Mouse (Mus musculus) testis, adult 2 months (tissue): ENCODE results near the gene Stx5a. TPM values are rescaled to one million over a fixed set of nuclear protein-coding genes. Genes with fewer than 3 reads are reported as not detected.
A peak's percentile ranks its signal among the peaks of the same experiment; 100 is the strongest.
"Not testable (repeated sequence)": the region's sequence is repeated elsewhere in the genome, so short reads cannot be mapped to it uniquely, and the experiment has no call there.

Source experiments
- H3K27ac ChIP-seq: fragments of 200-500 bp; 2 replicates; pipeline ENCODE4 v1.5.1; 2012; ENCODE audit warnings: low read depth, low read length; ENCODE audit not compliant: control insufficient read depth, insufficient read depth
- H3K27me3 ChIP-seq: fragments of 200-500 bp; 2 replicates; pipeline ENCODE4 v1.6.1; 2012; ENCODE audit warnings: mild to moderate bottlenecking, low read length, moderate library complexity; ENCODE audit not compliant: control insufficient read depth, insufficient read depth
- H3K36me3 ChIP-seq: fragments of 200-500 bp; 2 replicates; pipeline ENCODE4 v1.6.1; 2012; ENCODE audit warnings: mild to moderate bottlenecking, low read length; ENCODE audit not compliant: control insufficient read depth, insufficient read depth
- H3K4me1 ChIP-seq: fragments of 200-500 bp; 2 replicates; pipeline ENCODE4 v1.6.1; 2012; ENCODE audit warnings: low read length; ENCODE audit not compliant: control insufficient read depth, insufficient read depth
- H3K4me3 ChIP-seq: fragments of 200-500 bp; 2 replicates; pipeline ENCODE4 v1.5.1; 2012; ENCODE audit warnings: low read depth, mild to moderate bottlenecking, low read length, moderate library complexity, mixed read lengths; ENCODE audit not compliant: control insufficient read depth
- CTCF ChIP-seq: fragments of 200-500 bp; IDR thresholded peaks from 2 replicates; pipeline ENCODE4 v1.5.1; 2012; ENCODE audit warnings: low read depth, mild to moderate bottlenecking, inconsistent platforms, low read length, moderate library complexity; ENCODE audit not compliant: control insufficient read depth, insufficient read depth, insufficient replicate concordance
- POLR2A ChIP-seq: fragments of 200-500 bp; IDR thresholded peaks from 2 replicates; pipeline ENCODE4 v1.6.1; 2012; ENCODE audit warnings: low read depth, mild to moderate bottlenecking, inconsistent platforms, low read length, moderate library complexity; ENCODE audit not compliant: control insufficient read depth
- polyA plus RNA-seq: library from polyadenylated mRNA; depleted of rRNA; stranded (reverse); fragments of >200 nt; gene quantifications from 2 replicates; pipeline ENCODE4 v1.2.3, GENCODE M21; 2012

The Stx5a gene
- polyA plus RNA-seq, 1 experiment: 61.5 TPM

- Histone ChIP-seq H3K4me1 (peaks cover 4% of the 10 kb centered on the region), H3K4me3 (no peak overlapping the region), H3K36me3 (no peaks in the 10 kb centered on the region), H3K27ac (no peak overlapping the region), H3K27me3 (no peaks in the 10 kb centered on the region)
- TF ChIP-seq POLR2A (no peak), CTCF (no peak)
These were observed 22.9 kb upstream of the Stx5a start for GRCm38 (mm10) chr19:8718357-8718756.

- H3K4me1 ChIP-seq, H3K27ac ChIP-seq, H3K4me3 ChIP-seq, H3K27me3 ChIP-seq, H3K36me3 ChIP-seq: not testable (repeated sequence)
These were observed 22.2 kb upstream of the Stx5a start for GRCm38 (mm10) chr19:8719037-8719436.

DNA sequence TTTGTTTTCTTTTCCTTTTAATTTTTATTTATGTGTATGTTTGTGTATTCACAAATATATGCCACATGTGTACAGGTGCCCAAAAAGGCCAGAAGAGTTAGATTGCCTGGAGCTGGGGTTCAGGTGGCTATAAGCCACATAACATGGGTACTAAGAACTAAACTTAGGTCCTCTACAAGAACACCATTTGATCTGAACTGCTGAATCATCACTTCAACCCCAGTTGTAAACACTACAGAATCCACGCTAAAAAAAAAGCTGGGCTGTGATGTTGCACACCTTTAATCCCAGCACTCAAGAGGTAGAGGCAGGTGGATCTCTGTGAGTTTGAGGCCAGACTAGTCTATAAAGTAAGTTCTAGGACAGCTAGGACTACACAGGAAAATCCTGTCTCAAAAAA, 19.8 kb upstream of the Stx5a start:
- TF ChIP-seq POLR2A: no peak
- no peak for TF ChIP-seq CTCF
- Histone ChIP-seq H3K4me3 (no peak overlapping the region), H3K27me3 (no peaks in the 10 kb centered on the region), H3K27ac (no peak overlapping the region), H3K4me1 (no peaks in the 10 kb centered on the region; the same call in 1 of the 2 replicates), H3K36me3 (peaks cover 1% of the 10 kb centered on the region)

DNA sequence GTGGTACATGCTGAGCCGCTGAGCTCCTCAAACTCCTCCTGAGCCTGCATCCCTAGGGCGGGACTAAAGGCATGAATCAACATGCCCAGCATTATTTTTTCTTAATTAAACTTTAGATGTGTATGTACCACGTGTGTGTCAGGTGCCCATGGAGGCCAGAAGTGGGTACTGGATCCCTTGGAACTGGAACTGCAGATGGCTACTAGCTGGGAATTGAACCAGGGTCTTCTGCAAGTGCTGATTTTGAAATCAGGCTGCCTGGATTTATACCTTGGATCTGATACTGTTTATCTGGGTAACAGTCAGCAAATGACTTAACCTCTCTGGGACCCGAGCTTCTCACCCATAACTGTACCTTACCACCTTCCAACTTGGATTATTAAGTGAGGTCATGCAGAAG, 19.2 kb upstream of the Stx5a start:
- no peak for TF ChIP-seq POLR2A
- no peak for TF ChIP-seq CTCF
- Histone ChIP-seq H3K4me1 (no peaks in the 10 kb centered on the region; the same call in 1 of the 2 replicates), H3K36me3 (peaks cover 1% of the 10 kb centered on the region), H3K27me3 (no peaks in the 10 kb centered on the region), H3K27ac (no peak overlapping the region), H3K4me3 (no peak overlapping the region)

DNA sequence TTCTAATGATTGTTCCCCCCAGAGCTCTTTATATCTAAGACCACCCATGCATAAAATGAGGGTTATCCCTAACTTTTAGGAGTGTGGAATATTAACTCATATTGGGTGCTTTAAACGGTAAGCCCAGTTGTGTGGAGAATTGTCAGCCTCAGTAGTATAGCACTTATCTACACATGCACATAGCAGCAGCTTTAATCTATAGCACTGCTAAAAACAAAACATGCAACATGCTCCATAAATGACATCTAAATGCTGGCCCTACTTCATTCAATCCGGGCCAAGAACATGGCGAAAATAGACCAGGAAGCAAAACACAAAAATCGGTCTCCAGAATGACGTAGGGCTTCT, 18.7 kb upstream of the Stx5a start:
- no peaks in the 10 kb centered on the region; the same call in 1 of the 2 replicates for H3K4me1 ChIP-seq
- no peak for TF ChIP-seq CTCF
- TF ChIP-seq POLR2A: no peak

DNA sequence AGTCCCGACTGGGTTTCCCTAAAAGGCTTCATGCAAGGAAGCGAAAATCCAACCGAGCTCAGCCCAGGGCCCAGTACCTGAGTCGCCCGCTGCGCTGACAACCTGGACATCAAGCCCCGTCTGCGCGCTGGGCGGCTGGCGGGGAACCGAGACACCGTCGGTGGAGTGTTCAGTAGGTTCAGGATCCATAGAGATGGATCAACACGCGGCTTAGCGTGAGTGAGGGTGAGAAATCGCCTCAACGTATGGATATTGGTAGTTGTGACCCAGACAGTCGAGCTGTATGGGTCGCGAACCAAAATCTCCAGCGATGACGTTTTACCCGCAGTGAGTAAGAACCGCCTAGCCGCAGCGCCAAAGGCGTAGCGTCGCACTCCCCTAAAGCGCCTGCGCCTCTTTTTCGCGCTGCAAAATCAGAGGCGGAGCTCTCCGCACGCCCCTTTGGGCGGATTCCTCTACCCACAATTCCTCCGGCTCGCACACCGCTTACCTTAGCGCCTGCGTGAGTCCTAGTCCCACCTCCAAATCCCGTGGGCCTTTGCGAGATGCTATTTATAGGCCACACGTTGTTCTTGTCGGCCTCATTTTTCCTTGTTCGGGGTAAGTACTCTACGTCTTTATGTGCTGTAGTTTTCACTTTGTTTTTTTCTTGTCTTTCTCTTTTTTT, 18.2 kb upstream of the Stx5a start, which contains the start of gene Slc3a2:
Slc3a2 (minus strand) TSS at position 463 of the 667 bp plus-strand sequence.
- Histone ChIP-seq H3K27ac (peak within 1 kb of the TSS; percentile 97), H3K36me3 (peaks cover 1% of the 10 kb centered on the region), H3K4me1 (no peaks in the 10 kb centered on the region; the same call in 1 of the 2 replicates), H3K4me3 (peak within 1 kb of the TSS; percentile 98), H3K27me3 (no peaks in the 10 kb centered on the region)
- TF ChIP-seq POLR2A: peak; percentile 96
- TF ChIP-seq CTCF: no peak

More for the DNA sequence above, 18.7 kb upstream of the Stx5a start:
- Histone ChIP-seq H3K27me3 (no peaks in the 10 kb centered on the region), H3K4me3 (peak overlapping the region; percentile 98), H3K36me3 (peaks cover 1% of the 10 kb centered on the region), H3K27ac (peak overlapping the region; percentile 97)

DNA sequence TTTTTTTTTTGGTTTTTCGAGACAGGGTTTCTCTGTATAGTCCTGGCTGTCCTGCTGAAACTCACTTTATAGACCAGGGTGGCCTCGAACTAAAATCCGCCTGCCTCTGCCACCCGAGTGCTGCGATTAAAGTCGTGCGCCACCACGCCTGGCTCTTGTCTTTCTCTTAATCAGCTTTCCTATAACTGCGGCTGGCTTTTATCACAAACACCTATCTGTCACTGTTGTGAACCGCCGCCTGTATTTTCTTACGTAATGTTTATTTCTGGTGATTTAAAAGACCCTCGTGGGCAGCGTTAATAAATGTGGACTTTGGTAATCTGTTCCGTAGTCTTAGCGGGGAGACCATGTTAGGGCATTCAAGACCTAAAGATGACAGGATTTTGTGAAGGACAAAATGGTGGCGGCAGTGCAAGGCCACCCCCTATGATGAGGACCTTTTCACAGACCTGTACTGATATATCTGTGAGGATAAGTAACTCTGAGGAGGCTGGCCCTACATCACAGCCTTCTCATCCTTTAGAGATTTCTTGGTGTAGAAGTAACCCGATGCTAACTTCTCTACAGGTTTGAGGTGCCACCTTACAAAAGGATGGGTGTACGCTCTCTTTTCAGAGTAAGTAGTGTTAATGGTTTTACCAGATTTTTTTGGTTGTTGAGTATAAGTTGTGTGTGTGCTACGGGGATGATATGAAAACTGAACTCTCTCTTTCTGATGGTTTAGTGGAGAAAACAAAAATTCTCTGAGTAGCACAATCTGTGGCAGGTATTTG, 17.5 kb upstream of the Stx5a start:
- Histone ChIP-seq H3K27ac (peak overlapping the region; percentile 12), H3K4me1 (no peaks in the 10 kb centered on the region; the same call in 1 of the 2 replicates), H3K36me3 (peaks cover 1% of the 10 kb centered on the region), H3K4me3 (peak overlapping the region; percentile 98), H3K27me3 (no peaks in the 10 kb centered on the region)
- TF ChIP-seq POLR2A (no peak), CTCF (no peak)
